Mouse (Mus musculus): ENCODE results near the gene Acyp1. TPM values are rescaled to one million over a fixed set of nuclear protein-coding genes. Genes with fewer than 3 reads are reported as not detected.

Gene Acyp1
- polyA plus RNA-seq, 1 experiment from 2014 or later: 27.8 TPM

GRCm38 (mm10) chr12:85295506-85295905, 7.3 kb upstream of the Acyp1 start:
- no peak overlapping the region for H3K4me2 ChIP-seq (ENCODE audit: low read depth, low read length)
- H3K27me3 ChIP-seq (ENCODE audit: insufficient read depth, low read length): no peaks in the 10 kb centered on the region
- TF ChIP-seq CTCF (IDR thresholded peaks at IDR 0.05; ENCODE audit: low read depth) (no peak), EP300 (IDR thresholded peaks at IDR 0.05; ENCODE audit: low read depth) (no peak)
- no peak for DNase-seq
- no peaks in the 10 kb centered on the region for H3K4me1 ChIP-seq (ENCODE audit: insufficient read depth)
- ATAC-seq: no peak
- no peak overlapping the region for H3K9ac ChIP-seq (replicated peaks)
- 83% methylated on average over 2 of the region's 2 CpGs for WGBS (ENCODE audit: insufficient replicate concordance)
- H3K9me3 ChIP-seq (ENCODE audit: low read length): no peaks in the 10 kb centered on the region
- peaks cover 5% of the 10 kb centered on the region for H3K36me3 ChIP-seq (replicated peaks; ENCODE audit: insufficient read depth, low read length)
- no peak overlapping the region for H3K4me3 ChIP-seq (ENCODE audit: low read depth, low read length)
- no peak overlapping the region for H3K27ac ChIP-seq (ENCODE audit: low read depth)

GRCm38 (mm10) chr12:85292906-85293305, 4.7 kb upstream of the Acyp1 start:
- no peak for TF ChIP-seq EP300 (IDR thresholded peaks at IDR 0.05; ENCODE audit: low read depth)
- TF ChIP-seq CTCF (IDR thresholded peaks at IDR 0.05; ENCODE audit: low read depth): peak; percentile 33
- Histone ChIP-seq H3K4me3 (ENCODE audit: low read depth, low read length) (no peak overlapping the region), H3K4me2 (ENCODE audit: low read depth, low read length) (no peak overlapping the region), H3K27ac (ENCODE audit: low read depth) (no peak overlapping the region), H3K9ac (replicated peaks) (no peak overlapping the region), H3K36me3 (replicated peaks; ENCODE audit: insufficient read depth, low read length) (no peaks in the 10 kb centered on the region), H3K9me3 (ENCODE audit: low read length) (no peaks in the 10 kb centered on the region), H3K27me3 (ENCODE audit: insufficient read depth, low read length) (peaks cover 19% of the 10 kb centered on the region), H3K4me1 (ENCODE audit: insufficient read depth) (peaks cover 6% of the 10 kb centered on the region; the same call in 1 of the 2 replicates)
- no peak for ATAC-seq
- DNase-seq: no peak

- H3K4me2 ChIP-seq (ENCODE audit: low read depth, low read length): no peak overlapping the region
- ATAC-seq: no peak
- TF ChIP-seq EP300 (IDR thresholded peaks at IDR 0.05; ENCODE audit: low read depth) (no peak), CTCF (IDR thresholded peaks at IDR 0.05; ENCODE audit: low read depth) (no peak)
- no peak overlapping the region for H3K27ac ChIP-seq (ENCODE audit: low read depth)
- no peak overlapping the region for H3K9ac ChIP-seq (replicated peaks)
- 64% methylated on average over 6 of the region's 6 CpGs for WGBS (ENCODE audit: insufficient replicate concordance)
- peaks cover 19% of the 10 kb centered on the region for H3K27me3 ChIP-seq (ENCODE audit: insufficient read depth, low read length)
- no peaks in the 10 kb centered on the region for H3K36me3 ChIP-seq (replicated peaks; ENCODE audit: insufficient read depth, low read length)
- H3K4me3 ChIP-seq (ENCODE audit: low read depth, low read length): no peak overlapping the region
- DNase-seq: no peak
- H3K4me1 ChIP-seq (ENCODE audit: insufficient read depth): peaks cover 7% of the 10 kb centered on the region; the same call in 1 of the 2 replicates
- no peaks in the 10 kb centered on the region for H3K9me3 ChIP-seq (ENCODE audit: low read length)
Measured at GRCm38 (mm10) chr12:85292288-85292687, 4.0 kb upstream of the Acyp1 start.

- no peak overlapping the region for H3K4me3 ChIP-seq (ENCODE audit: low read depth, low read length)
- H3K4me2 ChIP-seq (ENCODE audit: low read depth, low read length): no peak overlapping the region
- H3K27ac ChIP-seq (ENCODE audit: low read depth): no peak overlapping the region
- peaks cover 7% of the 10 kb centered on the region; the same call in 1 of the 2 replicates for H3K4me1 ChIP-seq (ENCODE audit: insufficient read depth)
- H3K9me3 ChIP-seq (ENCODE audit: low read length): no peaks in the 10 kb centered on the region
- no peaks in the 10 kb centered on the region for H3K36me3 ChIP-seq (replicated peaks; ENCODE audit: insufficient read depth, low read length)
- DNase-seq (no peak), ATAC-seq (no peak)
- peaks cover 19% of the 10 kb centered on the region for H3K27me3 ChIP-seq (ENCODE audit: insufficient read depth, low read length)
- TF ChIP-seq CTCF (IDR thresholded peaks at IDR 0.05; ENCODE audit: low read depth): no peak
- TF ChIP-seq EP300 (IDR thresholded peaks at IDR 0.05; ENCODE audit: low read depth): no peak
- no peak overlapping the region for H3K9ac ChIP-seq (replicated peaks)
Measured at GRCm38 (mm10) chr12:85291541-85291940, 3.3 kb upstream of the Acyp1 start.

GRCm38 (mm10) chr12:85290633-85291032, 2.4 kb upstream of the Acyp1 start:
- ATAC-seq: no peak
- WGBS (ENCODE audit: insufficient replicate concordance): 75% methylated on average over 10 of the region's 10 CpGs
- H3K4me2 ChIP-seq (ENCODE audit: low read depth, low read length): no peak overlapping the region

GRCm38 (mm10) chr12:85289157-85290000, 1.1 kb upstream of the Acyp1 start:
- no peaks in the 10 kb centered on the region for H3K9me3 ChIP-seq (ENCODE audit: low read length)
- no peak overlapping the region for H3K4me3 ChIP-seq (ENCODE audit: low read depth, low read length)
- no peak overlapping the region for H3K27ac ChIP-seq (ENCODE audit: low read depth)
- DNase-seq (no peak), ATAC-seq (no peak)
- no peak for TF ChIP-seq CTCF (IDR thresholded peaks at IDR 0.05; ENCODE audit: low read depth)
- no peak for TF ChIP-seq EP300 (IDR thresholded peaks at IDR 0.05; ENCODE audit: low read depth)
- H3K27me3 ChIP-seq (ENCODE audit: insufficient read depth, low read length): peaks cover 19% of the 10 kb centered on the region
- WGBS (ENCODE audit: insufficient replicate concordance): 61% methylated on average over 24 of the region's 24 CpGs
- H3K4me2 ChIP-seq (ENCODE audit: low read depth, low read length): peak overlapping the region; percentile 83; the same call in 1 of the 2 replicates
- no peak overlapping the region for H3K9ac ChIP-seq (replicated peaks)
- no peaks in the 10 kb centered on the region for H3K36me3 ChIP-seq (replicated peaks; ENCODE audit: insufficient read depth, low read length)
- H3K4me1 ChIP-seq (ENCODE audit: insufficient read depth): peaks cover 7% of the 10 kb centered on the region; the same call in 1 of the 2 replicates

More at GRCm38 (mm10) chr12:85290633-85291032, 2.4 kb upstream of the Acyp1 start:
- Histone ChIP-seq H3K27ac (ENCODE audit: low read depth) (no peak overlapping the region), H3K36me3 (replicated peaks; ENCODE audit: insufficient read depth, low read length) (no peaks in the 10 kb centered on the region), H3K4me1 (ENCODE audit: insufficient read depth) (peaks cover 7% of the 10 kb centered on the region; the same call in 1 of the 2 replicates), H3K27me3 (ENCODE audit: insufficient read depth, low read length) (peaks cover 19% of the 10 kb centered on the region), H3K4me3 (ENCODE audit: low read depth, low read length) (no peak overlapping the region), H3K9ac (replicated peaks) (no peak overlapping the region), H3K9me3 (ENCODE audit: low read length) (no peaks in the 10 kb centered on the region)
- DNase-seq: no peak
- TF ChIP-seq CTCF (IDR thresholded peaks at IDR 0.05; ENCODE audit: low read depth) (no peak), EP300 (IDR thresholded peaks at IDR 0.05; ENCODE audit: low read depth) (no peak)

All from liver, postnatal 0 days (tissue).